Mouse (Mus musculus): ENCODE data around the gene Edf1. TPM values are rescaled to one million over a fixed set of nuclear protein-coding genes. Genes with fewer than 3 reads are reported as not detected.

Gene Edf1
- polyA plus RNA-seq, 1 experiment from 2014 or later: 277 TPM

DNA sequence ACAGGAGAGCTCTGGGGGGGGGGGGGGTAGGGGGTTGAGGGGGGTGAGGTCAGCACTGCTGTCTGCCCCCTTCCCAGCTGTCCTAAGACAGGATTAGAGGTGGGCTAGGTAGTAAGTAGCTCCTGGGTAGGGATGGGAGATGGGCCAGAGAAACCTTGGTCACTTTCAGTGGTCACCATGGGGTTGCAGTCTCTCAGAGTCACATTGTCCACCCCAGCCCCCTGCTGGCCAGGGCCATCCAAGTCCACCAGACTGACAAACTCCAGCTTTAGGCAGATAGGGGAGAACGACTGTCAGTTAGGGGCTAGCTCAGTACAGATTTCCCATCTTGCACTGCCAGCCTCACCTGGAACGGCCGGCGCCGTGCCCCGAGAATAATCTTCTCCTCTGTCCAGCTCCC lies 8.9 kb downstream of the Edf1 start:
- Histone ChIP-seq H3K27me3 (replicated peaks) (no peaks in the 10 kb centered on the region), H3K9ac (no peak overlapping the region), H3K36me3 (peaks cover 87% of the 10 kb centered on the region)

DNA sequence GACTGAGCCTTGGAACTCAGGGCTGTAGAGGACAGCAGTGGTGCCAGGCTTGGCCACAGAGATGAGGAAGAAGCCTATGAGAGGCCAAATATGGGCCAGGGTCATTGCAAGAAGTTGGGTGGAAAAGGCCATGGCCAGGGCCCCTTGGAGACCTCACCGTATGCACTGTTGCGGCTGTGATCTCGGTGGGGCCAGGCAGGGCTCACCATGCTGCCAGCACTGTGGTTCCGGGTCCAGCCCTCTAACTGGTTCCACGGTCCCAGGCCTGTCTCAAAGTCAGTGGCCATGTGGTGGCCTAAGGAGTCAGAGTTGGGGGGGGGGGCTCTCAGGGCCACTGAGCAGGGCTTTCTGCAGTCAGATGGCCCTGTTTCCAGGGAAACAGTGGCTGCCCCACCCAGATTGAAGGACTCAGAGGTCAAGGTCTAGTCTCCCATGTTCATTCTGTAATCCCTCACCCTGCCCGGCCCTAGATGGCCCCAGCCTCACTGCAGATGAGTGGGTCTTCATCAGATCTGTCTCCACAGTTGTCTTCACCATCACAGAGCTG lies 10.9 kb downstream of the Edf1 start:
- Histone ChIP-seq H3K27me3 (replicated peaks) (no peaks in the 10 kb centered on the region), H3K9me3 (no peaks in the 10 kb centered on the region), H3K9ac (no peak overlapping the region), H3K4me3 (no peak overlapping the region), H3K36me3 (peaks cover 79% of the 10 kb centered on the region), H3K4me2 (no peak overlapping the region), H3K27ac (replicated peaks) (no peak overlapping the region), H3K4me1 (peaks cover 10% of the 10 kb centered on the region)
- 84% methylated on average over 6 of the region's 6 CpGs for WGBS
- no peak for ATAC-seq (ENCODE audit: extremely low read depth, insufficient number of reproducible peaks, low FRiP score, low TSS enrichment)

More for the DNA sequence above, 8.9 kb downstream of the Edf1 start:
- H3K27ac ChIP-seq (replicated peaks): no peak overlapping the region
- H3K4me1 ChIP-seq: no peaks in the 10 kb centered on the region; the same call in 1 of the 2 replicates
- ATAC-seq (ENCODE audit: extremely low read depth, insufficient number of reproducible peaks, low FRiP score, low TSS enrichment): 0 out of 2 replicates have a peak, but pooled peaks have one; percentile 16
- 72% methylated on average over 6 of the region's 6 CpGs for WGBS
- H3K9me3 ChIP-seq: no peaks in the 10 kb centered on the region
- H3K4me2 ChIP-seq: no peak overlapping the region
- H3K4me3 ChIP-seq: no peak overlapping the region

DNA sequence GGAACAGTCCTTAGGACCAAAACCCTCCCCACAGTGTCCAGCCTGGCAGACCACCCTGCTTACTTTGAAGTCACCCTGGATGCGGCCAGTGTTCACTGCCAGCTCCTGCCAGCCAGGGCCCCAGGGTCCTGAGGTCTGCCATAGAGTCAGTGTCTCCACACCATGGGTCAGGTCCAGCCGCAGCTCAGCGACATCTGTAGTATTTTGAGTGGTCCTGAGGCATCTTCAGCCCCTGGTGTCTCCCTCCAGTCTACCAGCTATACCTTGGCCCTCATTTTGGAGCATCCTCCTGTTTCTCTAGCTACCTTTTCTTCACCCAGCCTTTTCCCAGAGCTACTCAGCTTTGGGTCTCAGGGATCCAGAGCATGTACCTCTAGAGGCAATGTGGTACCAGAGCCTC lies 11.7 kb downstream of the Edf1 start:
- Histone ChIP-seq H3K4me2 (no peak overlapping the region), H3K4me3 (no peak overlapping the region), H3K4me1 (peaks cover 17% of the 10 kb centered on the region), H3K36me3 (peaks cover 71% of the 10 kb centered on the region), H3K27ac (replicated peaks) (no peak overlapping the region), H3K9me3 (no peaks in the 10 kb centered on the region), H3K9ac (no peak overlapping the region), H3K27me3 (replicated peaks) (no peaks in the 10 kb centered on the region)
- WGBS: 94% methylated on average over 3 of the region's 3 CpGs
- ATAC-seq (ENCODE audit: extremely low read depth, insufficient number of reproducible peaks, low FRiP score, low TSS enrichment): no peak

DNA sequence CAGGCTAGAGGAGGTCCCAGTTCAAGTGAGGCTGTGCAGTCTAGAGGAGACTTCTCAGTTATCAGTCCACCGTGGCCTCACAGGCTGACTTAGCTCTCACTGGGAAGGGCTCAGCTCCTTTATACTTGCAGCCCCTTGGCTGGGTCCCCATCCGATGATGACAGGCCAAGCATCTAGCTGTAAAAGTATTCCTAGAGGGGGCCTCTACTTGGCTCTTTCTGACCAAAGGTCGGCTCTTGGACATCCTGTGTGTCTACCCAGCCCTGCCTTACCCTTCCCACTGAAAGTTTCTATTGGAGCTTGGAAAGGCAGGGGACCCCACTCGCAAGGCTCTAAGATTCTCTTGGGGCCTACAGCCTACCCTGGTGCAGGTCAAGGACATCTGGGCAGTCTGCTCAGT lies 13.6 kb downstream of the Edf1 start:
- Histone ChIP-seq H3K9me3 (no peaks in the 10 kb centered on the region), H3K4me1 (peaks cover 26% of the 10 kb centered on the region), H3K4me2 (no peak overlapping the region), H3K27me3 (replicated peaks) (peaks cover 6% of the 10 kb centered on the region), H3K27ac (replicated peaks) (no peak overlapping the region), H3K4me3 (no peak overlapping the region), H3K9ac (no peak overlapping the region), H3K36me3 (peaks cover 52% of the 10 kb centered on the region)
- no peak for ATAC-seq (ENCODE audit: extremely low read depth, insufficient number of reproducible peaks, low FRiP score, low TSS enrichment)
- WGBS: 74% methylated on average over 4 of the region's 4 CpGs

DNA sequence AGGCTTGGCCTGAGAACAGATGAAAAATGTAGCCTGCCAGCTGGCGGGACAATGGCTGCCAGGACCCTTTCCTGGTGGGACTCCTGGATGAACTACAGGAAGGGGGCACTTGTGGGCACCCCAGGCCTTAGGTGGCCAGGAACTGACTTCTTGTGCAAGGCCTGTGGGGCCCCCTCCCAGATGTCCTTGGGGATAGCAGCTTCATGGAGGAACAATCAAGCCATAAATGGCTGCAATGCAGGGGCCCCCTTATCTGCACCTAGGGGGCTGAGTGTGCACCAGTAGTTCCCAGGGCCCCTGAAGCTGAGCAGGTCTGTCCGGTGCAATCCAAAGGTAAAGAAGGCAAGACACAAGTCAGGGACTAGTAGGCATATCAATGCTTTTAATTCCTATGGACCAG lies 15.4 kb downstream of the Edf1 start:
- Histone ChIP-seq H3K36me3 (peaks cover 44% of the 10 kb centered on the region), H3K4me2 (peak overlapping the region; percentile 90), H3K9me3 (no peaks in the 10 kb centered on the region), H3K27me3 (replicated peaks) (peaks cover 24% of the 10 kb centered on the region), H3K27ac (replicated peaks) (no peak overlapping the region), H3K4me3 (peak overlapping the region; percentile 71), H3K4me1 (peaks cover 39% of the 10 kb centered on the region), H3K9ac (peak overlapping the region; percentile 86)
- ATAC-seq (ENCODE audit: extremely low read depth, insufficient number of reproducible peaks, low FRiP score, low TSS enrichment): no peak
- WGBS: 93% methylated on average over 2 of the region's 2 CpGs

DNA sequence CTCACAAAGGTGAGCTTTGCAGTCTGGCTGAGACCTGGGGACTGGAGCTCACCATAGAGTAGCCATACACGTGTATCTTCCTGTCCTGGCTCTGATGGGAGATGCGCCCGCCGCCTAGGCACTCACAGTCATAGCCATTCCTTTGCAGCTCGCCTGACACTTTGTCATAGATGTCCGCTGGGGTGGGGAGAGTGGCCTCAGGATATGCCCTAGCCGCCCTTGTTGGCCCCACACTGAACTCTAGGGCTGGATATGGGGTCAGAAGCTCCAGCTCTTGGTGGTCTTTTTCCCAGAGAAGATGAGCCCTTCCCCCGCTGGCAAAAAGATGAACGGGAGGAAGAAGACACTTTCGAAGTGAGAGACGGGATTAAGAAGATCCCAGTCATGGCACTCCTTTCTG lies 16.5 kb downstream of the Edf1 start:
- WGBS: 10% methylated on average over 11 of the region's 11 CpGs
- peaks cover 33% of the 10 kb centered on the region for H3K36me3 ChIP-seq
- H3K4me2 ChIP-seq: peak overlapping the region; percentile 90
- peak overlapping the region; percentile 90 for H3K27ac ChIP-seq (replicated peaks)
- no peaks in the 10 kb centered on the region for H3K9me3 ChIP-seq
- H3K4me3 ChIP-seq: peak overlapping the region; percentile 71
- peaks cover 35% of the 10 kb centered on the region for H3K27me3 ChIP-seq (replicated peaks)
- no peak for ATAC-seq (ENCODE audit: extremely low read depth, insufficient number of reproducible peaks, low FRiP score, low TSS enrichment)
- H3K4me1 ChIP-seq: peaks cover 50% of the 10 kb centered on the region
- peak overlapping the region; percentile 86 for H3K9ac ChIP-seq

DNA sequence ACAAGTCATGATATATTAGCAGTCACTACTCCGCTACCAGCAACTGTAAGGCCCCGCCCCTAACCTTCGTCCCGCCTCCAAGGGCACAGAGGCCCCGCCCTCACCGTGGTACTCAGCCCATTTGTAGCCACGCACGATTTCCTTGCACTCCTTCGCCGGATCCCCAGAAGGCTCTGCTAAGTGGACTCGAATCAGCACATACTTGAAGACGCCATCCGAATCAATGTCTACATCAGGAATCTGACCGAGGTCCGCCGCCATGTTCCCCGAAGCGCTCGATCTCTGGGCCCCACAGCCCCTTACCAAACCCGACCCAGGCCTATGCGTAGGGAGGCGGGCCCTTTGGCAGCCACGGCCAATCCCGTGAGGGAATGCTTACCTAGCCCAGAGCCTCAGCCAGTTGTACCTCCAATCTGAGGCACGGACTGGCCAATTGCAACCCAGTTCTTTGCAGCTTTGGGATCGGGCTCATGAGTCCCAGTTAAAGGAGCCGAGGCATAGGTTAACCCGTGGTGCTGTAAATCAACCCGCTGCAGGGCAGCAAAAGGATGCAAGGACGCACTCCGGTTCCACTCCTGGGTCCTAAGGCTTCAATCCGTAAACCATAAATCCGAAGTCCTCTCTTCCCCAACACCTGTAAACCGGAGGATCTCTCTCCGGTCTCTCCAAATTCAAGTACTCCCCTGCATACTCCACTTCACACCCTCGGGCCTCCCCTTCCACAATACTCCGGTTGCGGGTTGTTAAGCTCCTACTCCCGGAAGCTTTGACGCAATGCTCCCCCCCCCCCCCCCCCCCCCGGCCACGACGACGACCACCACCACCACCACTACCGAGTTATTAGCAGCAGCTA lies 17.2 kb downstream of the Edf1 start, which contains the start of the genes Mamdc4 and Phpt1:
Mamdc4 (minus strand) TSS at position 267 of the 853 bp plus-strand sequence.
Phpt1 (minus strand) TSS at position 646 of the 853 bp plus-strand sequence.
- H3K4me1 ChIP-seq: peaks cover 56% of the 10 kb centered on the region
- ATAC-seq (ENCODE audit: extremely low read depth, insufficient number of reproducible peaks, low FRiP score, low TSS enrichment): peak; percentile 91
- H3K4me2 ChIP-seq: peak within 1 kb of the TSS; percentile 90
- no peaks in the 10 kb centered on the region for H3K9me3 ChIP-seq
- H3K4me3 ChIP-seq: peak within 1 kb of the TSS; percentile 71
- peak within 1 kb of the TSS; percentile 90 for H3K27ac ChIP-seq (replicated peaks)
- H3K36me3 ChIP-seq: peaks cover 26% of the 10 kb centered on the region
- under 1% methylated on average over 41 of the region's 45 CpGs for WGBS
- H3K27me3 ChIP-seq (replicated peaks): peaks cover 42% of the 10 kb centered on the region
- H3K9ac ChIP-seq: peak within 1 kb of the TSS; percentile 86

DNA sequence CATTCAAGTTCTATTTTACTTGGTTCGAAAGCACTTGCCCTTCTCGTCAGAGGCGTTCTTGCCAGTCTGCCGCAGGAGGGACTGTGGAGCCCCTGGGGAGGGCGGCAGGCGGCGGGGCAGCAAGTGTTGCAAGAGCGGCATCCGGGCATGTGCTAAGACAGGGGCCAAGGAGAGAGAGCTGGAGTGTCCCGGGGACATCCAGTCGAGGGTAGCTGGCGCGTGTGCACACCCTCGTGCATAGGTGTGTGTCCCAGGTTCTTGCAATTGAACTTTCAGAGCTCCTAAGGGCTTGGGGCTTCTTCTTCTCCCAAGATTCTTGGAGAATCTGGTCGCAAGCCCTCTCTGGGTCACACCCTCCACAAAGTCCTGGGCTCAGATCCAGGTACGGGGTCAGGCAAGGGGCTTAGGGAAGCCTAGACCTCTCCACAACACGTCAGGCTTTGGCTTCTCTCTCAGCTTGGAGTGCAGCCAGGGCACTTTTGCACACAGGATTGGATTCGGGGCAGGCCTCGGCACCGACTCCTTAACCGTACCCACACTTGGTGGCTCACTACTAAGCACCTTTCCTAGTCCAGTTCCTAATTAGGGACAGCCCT lies 17.9 kb downstream of the Edf1 start:
- Histone ChIP-seq H3K9me3 (no peaks in the 10 kb centered on the region), H3K36me3 (peaks cover 19% of the 10 kb centered on the region), H3K27ac (replicated peaks) (peak overlapping the region; percentile 90), H3K4me1 (peaks cover 59% of the 10 kb centered on the region), H3K9ac (peak overlapping the region; percentile 86), H3K4me3 (peak overlapping the region; percentile 71), H3K27me3 (replicated peaks) (peaks cover 49% of the 10 kb centered on the region), H3K4me2 (peak overlapping the region; percentile 90)
- 12% methylated on average over 21 of the region's 21 CpGs for WGBS
- ATAC-seq (ENCODE audit: extremely low read depth, insufficient number of reproducible peaks, low FRiP score, low TSS enrichment): no peak

DNA sequence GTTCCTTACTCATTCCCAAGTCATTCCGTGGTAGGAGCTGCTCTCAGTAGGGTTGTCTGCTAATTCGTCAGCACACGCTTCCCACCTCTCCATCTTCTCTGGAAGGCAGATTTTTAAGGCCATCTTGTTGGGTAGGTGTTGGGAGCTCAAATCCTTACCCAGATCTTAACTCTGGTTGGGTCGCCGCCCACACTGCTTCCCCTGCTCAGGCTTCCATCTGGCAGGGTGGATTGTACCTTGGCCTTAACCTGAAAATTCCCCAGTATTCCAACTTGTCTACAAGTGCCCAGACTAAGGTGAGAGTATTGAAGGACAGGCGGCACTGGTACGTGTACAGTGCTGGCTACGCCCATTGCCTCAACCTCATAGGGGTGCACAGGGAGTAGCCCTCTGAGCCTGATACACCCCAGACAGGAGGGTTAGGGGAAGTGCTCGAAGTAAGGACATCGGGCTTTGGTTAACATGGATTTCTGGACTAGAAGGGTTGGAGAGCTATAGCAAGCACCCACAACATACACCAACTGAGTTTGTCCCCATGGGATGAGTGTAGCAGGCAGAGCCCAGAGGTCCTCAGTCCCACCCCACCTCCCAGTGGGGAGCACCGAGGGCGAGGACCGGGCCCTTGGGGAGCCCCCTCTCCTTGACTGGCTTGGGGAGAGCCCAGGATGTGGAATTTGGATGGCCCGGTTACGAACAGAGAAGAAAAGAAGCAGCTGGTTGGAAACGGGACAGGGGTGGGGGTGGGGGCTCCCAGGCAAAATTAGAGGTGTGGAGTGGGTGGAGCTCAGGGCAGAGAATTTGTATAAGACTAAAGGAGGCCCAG lies 18.6 kb downstream of the Edf1 start:
- no peaks in the 10 kb centered on the region for H3K9me3 ChIP-seq
- H3K27ac ChIP-seq (replicated peaks): no peak overlapping the region
- H3K4me3 ChIP-seq: peak overlapping the region; percentile 71
- WGBS: 69% methylated on average over 16 of the region's 16 CpGs
- peak overlapping the region; percentile 90 for H3K4me2 ChIP-seq
- peaks cover 15% of the 10 kb centered on the region for H3K36me3 ChIP-seq
- peaks cover 64% of the 10 kb centered on the region for H3K4me1 ChIP-seq
- H3K9ac ChIP-seq: peak overlapping the region; percentile 86
- no peak for ATAC-seq (ENCODE audit: extremely low read depth, insufficient number of reproducible peaks, low FRiP score, low TSS enrichment)
- H3K27me3 ChIP-seq (replicated peaks): peaks cover 56% of the 10 kb centered on the region

DNA sequence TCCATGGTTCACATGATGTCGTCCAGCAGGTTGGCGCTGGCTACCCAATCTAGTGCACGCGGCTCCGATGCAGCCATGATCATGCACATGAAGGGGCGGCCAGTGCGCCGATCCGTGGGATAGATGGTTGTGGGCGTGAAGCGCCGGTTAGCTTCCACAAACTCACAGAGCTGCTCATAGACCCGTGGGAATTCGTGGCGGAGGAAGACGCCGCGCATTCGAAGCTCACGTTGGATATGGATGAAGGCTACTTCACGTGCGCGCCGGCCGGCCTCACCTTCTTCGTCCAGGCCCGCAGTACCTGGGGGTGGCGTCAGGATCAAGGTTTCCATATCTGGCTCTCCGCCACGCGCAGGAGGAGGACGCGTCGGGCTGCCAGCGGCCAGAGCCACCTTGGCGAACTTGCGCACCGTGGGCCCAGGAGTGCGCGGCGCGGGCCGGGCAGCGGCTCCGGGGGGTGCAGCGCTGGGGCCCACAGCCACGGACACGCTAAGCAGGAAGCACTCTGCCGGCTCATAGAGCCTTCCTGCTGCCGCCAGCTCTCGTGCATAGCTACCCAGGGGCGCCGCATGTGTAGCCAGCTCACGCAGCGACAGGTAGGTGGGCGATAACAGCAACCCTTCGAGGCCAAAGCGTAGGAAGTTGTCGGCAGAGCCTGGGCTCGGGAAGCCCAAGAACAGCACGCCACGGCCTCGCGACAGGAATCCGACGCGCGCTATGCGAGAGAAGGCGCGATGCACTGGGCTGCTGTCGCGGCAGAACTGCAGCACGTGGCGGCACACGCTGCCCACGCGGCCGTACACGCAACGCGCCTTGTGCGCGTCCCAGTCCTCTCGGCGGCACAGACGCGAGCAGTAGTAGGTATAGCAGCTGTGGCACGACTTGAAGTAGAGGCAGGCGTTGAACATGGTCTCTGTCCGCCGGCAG lies 19.6 kb downstream of the Edf1 start:
- H3K4me1 ChIP-seq: peaks cover 74% of the 10 kb centered on the region
- H3K9ac ChIP-seq: peak overlapping the region; percentile 50
- WGBS: 12% methylated on average over 92 of the region's 92 CpGs

More for the DNA sequence above, 19.6 kb downstream of the Edf1 start:
- Histone ChIP-seq H3K9me3 (no peaks in the 10 kb centered on the region), H3K4me3 (peak overlapping the region; percentile 40), H3K36me3 (peaks cover 6% of the 10 kb centered on the region; the same call in 1 of the 2 replicates), H3K27me3 (replicated peaks) (peaks cover 58% of the 10 kb centered on the region), H3K4me2 (peak overlapping the region; percentile 59), H3K27ac (replicated peaks) (no peak overlapping the region)
- ATAC-seq (ENCODE audit: extremely low read depth, insufficient number of reproducible peaks, low FRiP score, low TSS enrichment): no peak

All from heart, embryonic 13.5 days (tissue).